Mouse (Mus musculus) small intestine, adult 2 months (tissue): ENCODE results near the gene Setd3. TPM values are rescaled to one million over a fixed set of nuclear protein-coding genes. Genes with fewer than 3 reads are reported as not detected.
A peak's percentile ranks its signal among the peaks of the same experiment; 100 is the strongest.

Source experiments
- H3K27ac ChIP-seq: fragments of 200-500 bp; 2 replicates; pipeline ENCODE4 v1.5.1; 2012; ENCODE audit warnings: low read depth, low read length, control low read depth, inconsistent platforms; ENCODE audit not compliant: insufficient read depth
- H3K27me3 ChIP-seq: fragments of 200-500 bp; 2 replicates; pipeline ENCODE4 v1.6.1; 2012; ENCODE audit warnings: mild to moderate bottlenecking, moderate library complexity, low read length, inconsistent platforms; ENCODE audit not compliant: control insufficient read depth, insufficient read depth
- H3K36me3 ChIP-seq: fragments of 200-500 bp; 2 replicates; pipeline ENCODE4 v1.6.1; 2012; ENCODE audit warnings: mild to moderate bottlenecking, low read length, control low read depth, inconsistent platforms; ENCODE audit not compliant: control insufficient read depth, insufficient read depth
- H3K4me1 ChIP-seq: fragments of 200-500 bp; 2 replicates; pipeline ENCODE4 v1.6.1; 2012; ENCODE audit warnings: low read length, inconsistent platforms, mixed read lengths; ENCODE audit not compliant: control insufficient read depth, insufficient read depth, insufficient read length
- H3K4me3 ChIP-seq: fragments of 200-500 bp; 2 replicates; pipeline ENCODE4 v1.5.1; 2012; ENCODE audit warnings: low read depth, mild to moderate bottlenecking, control low read depth, inconsistent platforms, low read length, moderate library complexity
- CTCF ChIP-seq: fragments of 200-500 bp; IDR thresholded peaks from 2 replicates; pipeline ENCODE4 v1.5.1; 2012; ENCODE audit warnings: low read depth, mild to moderate bottlenecking, control low read depth, inconsistent platforms, low read length, moderate library complexity, mixed read lengths; ENCODE audit not compliant: insufficient replicate concordance, insufficient read length; ENCODE audit errors: extremely low read depth
- POLR2A ChIP-seq: fragments of 200-500 bp; IDR thresholded peaks from 2 replicates; pipeline ENCODE4 v1.6.1; 2012; ENCODE audit warnings: low read depth, mild to moderate bottlenecking, control low read depth, inconsistent platforms, low read length, moderate library complexity
- WGBS: fragments of 180-500 bp; shearing (Covaris S2); methylation state at CpG from one replicate; pipeline ENCODE4 v1.1.7; 2018; 5-methylcytosine and 5-hydroxymethylcytosine counted together
- polyA plus RNA-seq: library from polyadenylated mRNA; depleted of rRNA; stranded (reverse); fragments of >200 nt; gene quantifications from 2 replicates; pipeline ENCODE4 v1.2.3, GENCODE M21; 2012; rRNA removed

The Setd3 gene
- 4.2 and 8.9 TPM in 2 replicates for polyA plus RNA-seq

- Histone ChIP-seq H3K4me3 (peak within 1 kb of the TSS; percentile 92), H3K27ac (peak within 1 kb of the TSS; percentile 95), H3K4me1 (peaks cover 13% of the 10 kb centered on the region), H3K27me3 (no peaks in the 10 kb centered on the region), H3K36me3 (peaks cover 9% of the 10 kb centered on the region; the same call in 1 of the 2 replicates)
- 0% methylated on average over 3 of the region's 9 CpGs for WGBS
- no peak for TF ChIP-seq POLR2A
- TF ChIP-seq CTCF: no peak
Observed at GRCm38 (mm10) chr12:108179246-108179320, at the start of gene Setd3. Gene Setd3 (minus strand): TSS chr12:108179314.

- Histone ChIP-seq H3K27ac (no peak overlapping the region), H3K27me3 (no peaks in the 10 kb centered on the region), H3K36me3 (no peaks in the 10 kb centered on the region), H3K4me1 (peaks cover 12% of the 10 kb centered on the region), H3K4me3 (no peak overlapping the region)
- WGBS: 91% methylated on average over 16 of the region's 16 CpGs
- TF ChIP-seq POLR2A (no peak), CTCF (no peak)
Observed at GRCm38 (mm10) chr12:108227527-108227926, 48.4 kb upstream of the Setd3 start.

GRCm38 (mm10) chr12:108226941-108227340, 47.8 kb upstream of the Setd3 start:
- no peaks in the 10 kb centered on the region for H3K36me3 ChIP-seq
- H3K27ac ChIP-seq: no peak overlapping the region
- no peak for TF ChIP-seq POLR2A
- TF ChIP-seq CTCF: no peak
- H3K4me1 ChIP-seq: peaks cover 9% of the 10 kb centered on the region
- H3K27me3 ChIP-seq: no peaks in the 10 kb centered on the region
- H3K4me3 ChIP-seq: no peak overlapping the region
- WGBS: 93% methylated on average over 12 of the region's 12 CpGs

GRCm38 (mm10) chr12:108226216-108226615, 47.1 kb upstream of the Setd3 start:
- TF ChIP-seq CTCF: no peak
- TF ChIP-seq POLR2A: no peak
- Histone ChIP-seq H3K36me3 (no peaks in the 10 kb centered on the region), H3K27me3 (no peaks in the 10 kb centered on the region), H3K4me1 (peaks cover 4% of the 10 kb centered on the region), H3K4me3 (no peak overlapping the region), H3K27ac (no peak overlapping the region)
- 86% methylated on average over 13 of the region's 13 CpGs for WGBS

- no peaks in the 10 kb centered on the region; the same call in 1 of the 2 replicates for H3K4me1 ChIP-seq
- no peaks in the 10 kb centered on the region for H3K36me3 ChIP-seq
- no peak for TF ChIP-seq POLR2A
- H3K27me3 ChIP-seq: no peaks in the 10 kb centered on the region
- H3K27ac ChIP-seq: no peak overlapping the region
- H3K4me3 ChIP-seq: no peak overlapping the region
- 81% methylated on average over 7 of the region's 7 CpGs for WGBS
Observed at GRCm38 (mm10) chr12:108225781-108226180, 46.7 kb upstream of the Setd3 start.

- TF ChIP-seq CTCF: no peak
- H3K27me3 ChIP-seq: no peaks in the 10 kb centered on the region
- WGBS: 66% methylated on average over 8 of the region's 8 CpGs
- no peaks in the 10 kb centered on the region for H3K4me1 ChIP-seq
- peaks cover 4% of the 10 kb centered on the region; the same call in 1 of the 2 replicates for H3K36me3 ChIP-seq
- no peak overlapping the region for H3K27ac ChIP-seq
- H3K4me3 ChIP-seq: no peak overlapping the region
Observed at GRCm38 (mm10) chr12:108223357-108223756, 44.2 kb upstream of the Setd3 start.

- TF ChIP-seq POLR2A: no peak
- no peak for TF ChIP-seq CTCF
- Histone ChIP-seq H3K36me3 (peaks cover 4% of the 10 kb centered on the region; the same call in 1 of the 2 replicates), H3K27ac (no peak overlapping the region), H3K4me3 (no peak overlapping the region), H3K27me3 (no peaks in the 10 kb centered on the region), H3K4me1 (no peaks in the 10 kb centered on the region; the same call in 1 of the 2 replicates)
- 91% methylated on average over 7 of the region's 7 CpGs for WGBS
Observed at GRCm38 (mm10) chr12:108221712-108222111, 42.6 kb upstream of the Setd3 start.

- Histone ChIP-seq H3K4me1 (no peaks in the 10 kb centered on the region; the same call in 1 of the 2 replicates), H3K36me3 (peaks cover 4% of the 10 kb centered on the region; the same call in 1 of the 2 replicates), H3K4me3 (no peak overlapping the region), H3K27ac (no peak overlapping the region), H3K27me3 (no peaks in the 10 kb centered on the region)
- WGBS: 75% methylated on average over 10 of the region's 10 CpGs
- TF ChIP-seq CTCF: no peak
- TF ChIP-seq POLR2A: no peak
Observed at GRCm38 (mm10) chr12:108221206-108221605, 42.1 kb upstream of the Setd3 start.
